Mouse (Mus musculus): ENCODE measurements around the gene Qrfpr.
A peak's percentile ranks its signal among the peaks of the same experiment; 100 is the strongest.

Gene Qrfpr

DNA sequence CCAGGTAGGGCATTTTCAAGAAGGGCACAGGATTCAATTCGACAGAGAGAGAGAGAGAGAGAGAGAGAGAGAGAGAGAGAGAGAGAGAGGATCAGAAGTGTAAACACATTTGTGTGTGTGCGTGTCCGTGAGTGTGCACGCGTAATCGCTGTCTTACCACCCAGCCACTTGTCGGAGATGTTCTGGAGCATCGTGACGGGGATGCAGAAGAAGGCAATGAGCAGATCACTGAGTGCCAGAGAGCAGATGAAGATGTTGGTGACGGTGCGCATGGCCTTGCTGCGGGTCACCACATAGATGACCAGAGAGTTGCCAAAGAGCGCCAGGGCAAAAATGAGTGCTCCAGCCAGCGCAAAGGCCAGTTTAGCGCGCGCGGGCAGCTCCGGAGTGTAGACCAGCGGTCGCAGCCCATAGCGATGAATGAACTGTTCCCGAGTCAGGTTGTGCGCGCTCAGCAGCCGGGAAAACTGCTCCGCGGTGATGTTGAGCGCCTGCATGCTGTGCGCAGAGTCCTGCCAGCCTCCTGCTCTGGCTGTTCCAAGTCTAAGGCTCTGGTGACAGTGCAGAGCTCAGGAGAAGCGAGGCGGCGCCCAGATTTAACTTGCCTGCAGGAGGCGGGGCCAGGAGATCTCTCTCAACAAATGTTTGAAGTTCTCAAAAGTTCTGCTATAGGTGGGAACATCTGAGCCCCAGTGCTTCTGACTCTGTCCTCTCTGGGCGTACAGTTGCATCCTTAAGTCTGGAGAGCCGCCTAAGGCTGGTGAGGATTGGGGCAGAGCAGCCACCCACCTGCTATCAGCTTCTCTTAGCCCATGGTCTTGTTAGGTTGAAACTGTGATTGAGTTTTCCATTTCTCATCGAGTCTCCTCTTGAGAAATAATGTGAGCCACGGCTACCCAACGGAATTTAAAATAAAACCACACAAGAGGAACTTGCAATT lies at the start of gene Qrfpr:
Gene Qrfpr, minus strand, starts transcription at position 571 of the 940 bp plus-strand sequence.
- DNase-seq, result no peak

DNA sequence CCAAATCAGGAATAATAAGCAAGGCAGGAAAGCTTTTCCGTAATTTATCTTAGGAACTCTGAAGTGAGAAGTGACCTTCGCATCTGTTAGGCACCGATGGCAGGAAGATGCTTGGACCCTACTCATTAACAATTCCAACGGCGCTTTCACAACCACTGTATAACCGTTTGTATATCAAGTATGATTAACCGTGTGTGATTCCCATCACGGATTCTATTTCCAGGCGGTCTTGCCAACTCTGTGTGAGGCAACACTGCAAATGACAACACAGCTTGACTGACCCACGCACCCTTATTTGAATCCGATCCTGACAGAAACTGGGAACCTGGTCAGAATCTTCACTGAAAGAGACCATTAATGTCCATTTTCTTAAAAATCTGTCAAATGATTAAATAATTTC lies 41.8 kb upstream of the Qrfpr start:
- DNase-seq, result no peak

GRCm38 (mm10) chr3:36263265-36263664 lies 41.2 kb upstream of the Qrfpr start:
- DNase-seq, result no peak

GRCm38 (mm10) chr3:36250585-36250984 lies 28.5 kb upstream of the Qrfpr start:
- no peak for DNase-seq

DNA sequence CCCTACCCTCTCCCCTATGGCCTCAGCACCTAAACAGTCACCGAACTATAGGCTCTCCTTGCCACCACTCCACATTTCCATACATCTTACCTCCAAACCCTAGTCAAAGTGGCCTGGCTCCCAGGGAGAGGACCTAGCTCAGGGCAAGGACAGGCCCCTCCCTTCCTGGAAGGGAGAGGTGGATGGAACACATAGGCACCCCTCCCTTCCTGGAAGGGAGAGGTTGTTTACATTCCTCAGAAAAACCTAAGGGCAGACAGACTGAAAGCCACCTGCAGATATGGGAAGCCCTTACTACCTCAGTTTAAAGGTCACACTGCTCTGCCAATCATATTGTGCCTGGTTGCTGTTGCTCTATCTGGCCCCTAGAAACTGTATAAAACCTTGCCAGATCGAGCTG lies 26.3 kb upstream of the Qrfpr start:
- no peak for DNase-seq

DNA sequence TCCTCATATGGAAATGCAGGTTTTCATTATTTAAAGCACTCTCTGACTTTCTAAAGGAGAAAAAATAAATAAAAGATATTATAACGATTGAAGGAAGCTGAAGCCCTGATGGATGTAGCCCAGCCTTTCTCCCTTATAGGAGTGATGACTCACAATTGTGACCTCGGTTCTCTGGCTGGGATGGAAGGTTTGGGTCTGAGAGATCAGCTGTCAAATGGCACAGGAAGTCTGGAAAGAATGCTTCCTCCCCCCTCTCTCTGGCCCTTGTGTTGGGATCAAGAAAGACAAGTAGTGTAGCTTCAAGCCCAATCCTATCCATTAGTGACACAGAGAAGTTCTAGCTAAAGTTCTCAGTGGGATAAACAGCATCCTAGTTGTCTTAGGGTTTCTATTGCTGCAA lies 7.8 kb upstream of the Qrfpr start:
- DNase-seq, result no peak

DNA sequence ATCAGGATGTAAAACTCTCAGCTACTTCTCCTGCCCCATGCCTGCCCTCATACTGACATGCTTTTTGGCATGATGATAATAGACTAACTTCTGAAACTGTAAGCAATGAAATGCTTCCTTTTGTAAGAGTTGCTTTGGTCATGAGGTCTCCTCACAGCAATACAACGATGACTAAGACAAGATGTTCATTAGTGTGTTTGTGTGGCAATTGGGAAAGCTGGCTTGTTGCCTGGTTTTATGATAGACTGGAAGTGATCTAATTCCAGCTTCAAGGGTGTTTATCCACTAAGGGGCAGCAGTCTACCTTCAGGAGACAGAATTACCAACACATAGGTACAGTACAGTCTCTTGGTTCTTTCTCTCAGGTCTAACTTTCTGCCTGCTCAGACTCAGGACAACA lies 5.1 kb upstream of the Qrfpr start:
- DNase-seq, result no peak

- DNase-seq, result no peak
Observed at GRCm38 (mm10) chr3:36223361-36223760, 1.2 kb upstream of the Qrfpr start.

GRCm38 (mm10) chr3:36212758-36213157 lies 9.4 kb downstream of the Qrfpr start:
- no peak for DNase-seq

GRCm38 (mm10) chr3:36210939-36211338 lies 11.2 kb downstream of the Qrfpr start:
- no peak for DNase-seq

- DNase-seq, result peak; percentile 11
Observed at GRCm38 (mm10) chr3:36209776-36210555, 12.1 kb downstream of the Qrfpr start.

- peak; percentile 76 for DNase-seq
Observed at GRCm38 (mm10) chr3:36207520-36208264, 14.4 kb downstream of the Qrfpr start.

DNA sequence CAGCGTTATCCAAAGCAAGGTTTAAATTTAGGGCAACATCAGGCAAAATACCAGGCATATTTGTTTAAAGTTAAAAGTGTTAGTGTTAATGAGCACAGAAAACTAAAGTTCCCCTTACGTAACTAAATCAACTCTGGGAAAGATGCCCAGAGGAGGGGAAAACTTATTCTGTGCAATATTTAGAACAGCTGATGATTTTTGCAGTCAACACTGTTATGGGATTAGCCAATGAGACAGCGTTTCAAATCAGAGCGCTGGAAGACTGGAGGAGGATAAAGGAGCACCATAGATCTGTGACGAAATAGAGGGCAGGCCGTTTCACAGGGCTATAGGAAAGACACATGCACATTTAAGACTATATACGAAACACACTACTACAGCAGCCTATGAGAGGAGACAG lies 19.2 kb downstream of the Qrfpr start:
- no peak for DNase-seq

DNA sequence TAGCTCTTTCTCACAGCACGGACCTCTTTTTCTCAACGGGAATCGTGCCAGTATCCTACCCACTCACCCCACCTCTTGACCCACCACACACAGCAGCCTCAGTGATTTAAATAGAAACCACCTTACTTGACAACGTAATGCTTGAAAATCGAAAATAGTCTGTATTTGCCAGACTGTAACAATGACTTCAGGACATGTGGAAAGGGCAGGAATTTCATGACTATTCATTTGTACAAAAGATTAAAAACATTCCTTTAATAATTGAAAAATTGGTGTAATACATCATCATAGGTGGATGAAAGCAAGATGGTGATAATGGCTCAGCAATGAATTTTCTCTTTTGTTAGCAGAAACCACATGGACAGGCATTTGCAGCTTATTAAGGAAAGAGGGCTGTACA lies 21.0 kb downstream of the Qrfpr start:
- DNase-seq, result no peak

- no peak for DNase-seq
Observed at GRCm38 (mm10) chr3:36189243-36189642, 32.9 kb downstream of the Qrfpr start.

GRCm38 (mm10) chr3:36186510-36186909 lies 35.6 kb downstream of the Qrfpr start:
- DNase-seq, result no peak

DNA sequence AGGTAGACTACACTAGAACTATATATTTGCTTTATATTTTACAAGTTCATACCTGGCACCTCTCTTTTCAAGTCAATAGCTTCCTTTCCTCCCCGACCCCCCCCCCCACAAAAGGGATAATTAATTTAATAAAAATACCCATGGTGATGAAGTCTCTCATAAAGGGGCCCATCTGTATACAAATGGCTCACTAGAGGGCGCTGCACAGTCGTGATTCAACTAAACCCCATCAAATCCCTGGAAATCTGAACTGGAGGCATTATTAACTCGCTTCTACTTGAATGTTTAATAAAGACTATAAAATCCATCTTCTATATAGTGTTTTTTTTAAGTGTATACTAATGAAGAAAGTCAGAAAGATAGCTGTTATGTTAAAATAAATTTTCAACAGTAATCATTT lies 40.6 kb downstream of the Qrfpr start:
- DNase-seq, result no peak

GRCm38 (mm10) chr3:36173761-36174160 lies 48.4 kb downstream of the Qrfpr start:
- no peak for DNase-seq

GRCm38 (mm10) chr3:36171348-36171747 lies 50.8 kb downstream of the Qrfpr start:
- no peak for DNase-seq

DNA sequence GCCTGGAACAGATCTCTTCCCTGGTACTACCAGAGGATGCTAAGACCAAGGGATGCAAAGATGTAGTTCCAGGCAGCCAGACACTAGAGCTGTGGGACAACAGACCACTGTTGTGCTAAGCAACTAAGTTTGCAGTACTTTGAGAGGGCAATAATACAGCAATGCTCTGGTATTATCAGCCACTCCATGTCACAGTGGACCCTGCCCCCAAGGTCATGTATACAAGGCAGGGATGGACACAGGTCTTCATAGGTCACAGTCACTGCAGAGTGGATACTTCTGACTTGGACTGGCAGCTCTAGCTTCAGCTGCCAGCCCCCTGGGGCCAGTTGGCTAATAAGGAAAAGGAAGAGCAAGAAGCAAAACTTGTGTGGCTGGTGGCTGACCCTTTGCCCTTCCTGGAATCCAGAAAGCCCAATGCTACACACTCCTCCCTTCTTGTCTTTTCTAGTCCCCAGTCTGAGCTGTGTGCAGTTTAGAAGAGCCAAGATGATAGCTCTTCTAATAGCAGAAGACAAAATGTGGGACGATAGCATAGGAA lies 51.4 kb downstream of the Qrfpr start:
- no peak for DNase-seq

DNA sequence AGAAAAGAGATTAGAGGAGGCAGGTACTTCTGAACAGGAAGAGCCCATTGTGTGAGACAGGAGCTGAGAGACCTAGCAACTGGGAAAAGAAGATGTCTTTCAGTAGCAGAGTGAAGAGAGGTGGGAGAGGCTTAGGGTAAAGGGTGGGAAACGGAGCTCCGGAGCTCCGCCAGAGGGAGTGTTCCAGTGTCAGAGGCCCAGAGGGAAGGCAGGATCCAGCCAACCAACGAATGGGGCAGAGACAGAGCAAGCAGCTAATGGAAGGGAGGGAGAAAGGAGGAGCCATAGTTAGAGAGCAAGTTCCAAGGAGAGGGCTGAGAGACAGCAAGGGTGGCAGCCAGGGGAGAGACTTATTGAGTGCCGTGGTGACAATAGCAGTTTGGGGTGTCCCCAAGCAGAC lies 66.8 kb downstream of the Qrfpr start:
- no peak for DNase-seq

DNA sequence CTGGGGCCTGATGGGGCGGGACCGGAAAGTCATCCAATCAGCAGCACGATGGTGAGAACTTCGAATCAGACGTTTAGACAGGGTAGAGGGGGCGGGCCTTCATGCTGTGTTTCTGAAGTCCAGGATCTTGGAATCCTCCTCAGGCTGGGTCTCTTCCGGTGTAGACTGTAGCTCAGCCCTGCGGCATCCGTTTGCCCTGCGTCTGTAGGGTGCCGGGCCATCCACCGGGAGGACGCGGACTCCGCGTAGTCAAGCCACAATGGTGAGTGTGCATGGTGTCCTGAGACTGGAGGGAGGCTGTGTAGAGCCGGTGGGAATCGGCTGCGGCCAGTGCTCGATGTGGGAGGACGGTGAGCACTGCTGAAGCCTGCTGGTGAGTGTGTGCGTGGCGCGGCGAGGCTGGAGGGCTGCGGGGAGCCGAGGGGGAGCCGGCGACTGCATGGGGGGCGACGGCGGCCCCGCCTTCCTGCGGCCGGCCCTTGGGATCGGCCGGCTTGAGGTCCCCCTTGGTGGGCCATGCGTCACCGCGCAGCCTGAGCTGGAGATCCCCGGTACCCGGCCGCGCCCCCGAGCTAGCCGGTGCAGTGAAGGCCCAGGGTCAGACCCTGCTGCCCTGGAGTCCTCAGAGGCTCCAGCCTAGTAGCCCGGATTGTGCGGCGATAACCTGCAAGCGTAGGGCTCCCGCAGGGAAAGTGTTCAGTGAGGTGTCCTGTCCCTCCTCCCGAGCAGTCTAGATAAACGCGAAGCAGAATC lies 71.0 kb downstream of the Qrfpr start, which contains the start of gene D3Ertd254e:
Gene D3Ertd254e, plus strand, starts transcription at position 84 of the 753 bp plus-strand sequence.
- peak; percentile 94 for DNase-seq
